Mouse (Mus musculus) heart, adult 2 months (tissue): Measurements from ENCODE around the gene Pkhd1.

ENCODE experiments used
- CTCF ChIP-seq: fragments of 200-600 bp; IDR thresholded peaks from 2 replicates; pipeline ENCODE4 v1.8.1; 2022; ENCODE audit warnings: antibody characterized with exemption, mild to moderate bottlenecking, moderate library complexity
- POLR2A ChIP-seq: fragments of 200-500 bp; IDR thresholded peaks from 2 replicates; pipeline ENCODE4 v1.6.1; 2011; ENCODE audit warnings: mild to moderate bottlenecking, low read depth, low read length, control low read depth; ENCODE audit not compliant: insufficient read depth

GRCm38 (mm10) chr1:20623375-20623774, 5.5 kb upstream of the Pkhd1 start:
- TF ChIP-seq CTCF (no peak), POLR2A (no peak)
